Mouse (Mus musculus): ENCODE measurements around the gene Maff. TPM values are rescaled to one million over a fixed set of nuclear protein-coding genes. Genes with fewer than 3 reads are reported as not detected.
A peak's percentile ranks its signal among the peaks of the same experiment; 100 is the strongest.

Maff gene
- total RNA-seq, 4 experiments from 2014 or later, result 2.4 to 6.3 (median 4.3) TPM

- no peak for DNase-seq (ENCODE audit: low spot score in 2 of 2)
These were observed 13.5 kb downstream of the Maff start for GRCm38 (mm10) chr15:79359954-79360353.

- no peak for DNase-seq (ENCODE audit: low spot score in 2 of 2)
These were observed 13.9 kb downstream of the Maff start for GRCm38 (mm10) chr15:79360371-79360770.

DNA sequence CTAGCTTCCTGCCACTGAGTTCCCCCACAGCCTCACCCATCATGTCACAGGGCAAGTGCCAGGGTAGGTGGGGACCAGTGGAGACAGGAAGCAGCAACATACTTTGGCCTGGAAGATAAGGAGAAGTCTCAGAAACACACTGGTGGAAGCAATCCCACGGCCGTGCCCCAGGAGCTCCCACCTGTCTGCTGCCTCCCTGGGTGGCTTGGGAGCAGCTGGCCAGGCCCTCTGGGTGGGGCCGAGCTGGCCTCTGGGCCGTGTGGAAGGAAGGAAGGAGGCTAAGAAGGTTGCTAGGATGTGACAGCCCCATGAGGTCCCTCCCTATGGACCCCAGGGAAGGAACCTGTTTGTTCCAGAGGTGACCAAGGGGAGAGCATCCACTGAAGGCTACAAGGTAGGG lies 14.6 kb downstream of the Maff start:
- no peak for DNase-seq (ENCODE audit: low spot score in 2 of 2)

GRCm38 (mm10) chr15:79364120-79364519 lies 17.7 kb downstream of the Maff start:
- no peak for DNase-seq (ENCODE audit: low spot score in 2 of 2)

DNA sequence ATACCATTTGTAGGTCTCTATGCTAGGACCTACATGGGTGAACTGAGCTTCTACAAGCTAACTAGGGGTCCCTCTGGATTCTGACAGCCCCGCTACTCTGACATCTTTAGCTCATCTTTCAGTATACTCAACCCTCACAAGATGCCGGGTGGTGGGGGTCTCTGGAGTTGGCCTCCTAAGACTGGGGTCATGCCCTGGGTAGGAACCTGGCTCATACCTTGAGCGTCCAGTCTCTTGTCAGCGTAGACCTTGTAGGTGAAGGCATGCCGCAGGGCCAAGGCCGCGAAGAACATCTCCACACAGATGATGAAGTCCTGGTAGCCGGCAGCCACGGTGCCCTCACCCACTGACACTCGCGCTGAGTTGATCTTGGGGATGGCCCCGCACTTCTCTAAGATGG lies 18.6 kb downstream of the Maff start:
- no peak for DNase-seq (ENCODE audit: low spot score in 2 of 2)

- DNase-seq (ENCODE audit: low spot score in 2 of 2), result no peak
These were observed 20.0 kb downstream of the Maff start for GRCm38 (mm10) chr15:79366402-79366801.

DNA sequence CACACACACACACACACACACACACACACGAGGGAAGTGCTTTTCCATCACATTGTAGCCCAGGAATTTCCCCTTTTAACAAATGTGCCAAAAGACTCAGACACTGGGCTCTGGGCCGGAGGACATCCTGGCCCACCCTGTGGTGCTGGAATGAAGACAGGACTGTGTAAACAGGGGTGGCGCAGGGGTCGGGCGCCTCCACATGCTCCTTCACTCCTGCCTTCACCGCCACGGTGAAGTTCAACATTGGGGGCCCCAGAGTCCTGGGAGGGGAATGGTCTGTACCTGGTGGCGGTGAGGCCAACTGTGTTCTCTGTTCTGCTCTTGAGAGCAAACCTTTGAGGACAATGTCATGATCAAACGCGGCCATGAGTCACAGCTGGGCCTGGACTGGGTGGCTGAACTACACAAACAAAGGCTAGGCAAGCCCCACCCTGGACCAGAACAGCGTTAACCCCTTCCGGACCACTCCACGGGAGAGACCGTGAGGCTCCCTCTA lies 21.9 kb downstream of the Maff start:
- peak; percentile 57 to 63 for DNase-seq (ENCODE audit: low spot score in 2 of 2)

DNA sequence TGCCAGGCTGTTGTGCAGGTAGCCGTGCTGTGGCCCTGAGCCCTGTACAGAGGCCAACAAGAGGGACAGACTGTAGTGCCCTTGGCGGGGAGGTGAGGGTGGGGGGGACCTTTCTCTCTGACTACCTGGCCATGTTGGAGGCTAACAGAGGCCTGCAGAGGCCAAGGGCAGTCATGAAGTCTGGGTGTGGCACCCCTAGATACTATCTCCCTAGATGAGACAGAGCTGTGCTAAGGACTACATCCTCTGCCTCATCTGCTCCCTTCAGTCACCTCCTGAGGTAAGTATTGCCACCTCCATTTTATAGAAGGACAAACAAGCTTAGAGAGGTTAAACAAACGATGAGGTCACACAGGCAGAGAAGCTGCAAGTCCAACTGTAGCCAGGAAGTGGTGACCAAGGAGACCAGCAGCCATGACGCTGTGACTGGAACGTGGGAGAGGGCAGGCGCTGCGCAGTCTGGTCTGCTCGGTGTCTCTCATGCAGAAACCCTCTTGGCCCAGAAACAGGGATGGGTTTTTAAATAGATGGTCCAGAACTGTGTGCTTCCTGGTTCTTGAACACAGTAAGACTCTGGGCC lies 22.5 kb downstream of the Maff start:
- DNase-seq (ENCODE audit: low spot score in 2 of 2), result no peak

DNA sequence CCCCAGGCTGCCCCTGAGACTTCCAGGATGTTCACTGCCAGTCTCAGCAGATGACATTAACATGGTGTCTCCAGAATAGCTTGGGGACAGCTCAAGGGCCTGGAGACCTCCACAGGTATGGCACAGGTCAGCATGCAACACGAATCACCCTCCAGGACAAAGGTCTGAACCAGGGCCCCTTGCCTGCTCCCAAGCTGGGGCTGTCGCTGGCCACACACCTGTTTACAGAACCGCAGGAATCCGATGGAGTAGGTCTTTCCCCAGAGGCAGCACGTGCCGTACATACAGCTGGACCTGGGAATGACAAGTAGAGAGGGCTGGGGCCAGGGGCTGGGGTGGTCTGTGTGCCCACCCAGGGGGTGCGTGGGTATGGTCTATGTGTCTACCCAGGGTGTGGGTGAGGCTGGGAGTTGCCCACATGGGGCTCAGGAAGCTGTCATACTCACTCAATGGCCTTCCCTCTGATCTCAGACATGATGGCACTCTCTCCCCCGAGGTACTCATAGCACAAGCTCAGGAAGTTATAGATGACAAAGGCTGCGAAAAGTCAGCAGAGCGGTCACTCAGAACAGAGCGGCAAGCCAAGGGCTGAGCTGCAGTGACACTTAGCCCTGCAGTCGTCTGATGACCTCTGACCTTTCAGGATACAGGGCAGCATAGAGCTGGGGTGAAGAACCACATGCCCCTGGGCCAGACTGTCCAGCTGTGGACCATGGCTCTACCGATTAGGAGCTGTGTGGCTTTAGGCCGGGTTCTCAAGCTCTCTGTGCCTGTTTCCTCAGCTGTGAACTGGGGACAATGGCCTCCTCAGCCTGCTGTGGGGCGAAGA lies 23.2 kb downstream of the Maff start:
- DNase-seq (ENCODE audit: low spot score in 2 of 2), result no peak

GRCm38 (mm10) chr15:79370281-79370843 lies 23.9 kb downstream of the Maff start:
- DNase-seq (ENCODE audit: low spot score in 2 of 2), result no peak

DNA sequence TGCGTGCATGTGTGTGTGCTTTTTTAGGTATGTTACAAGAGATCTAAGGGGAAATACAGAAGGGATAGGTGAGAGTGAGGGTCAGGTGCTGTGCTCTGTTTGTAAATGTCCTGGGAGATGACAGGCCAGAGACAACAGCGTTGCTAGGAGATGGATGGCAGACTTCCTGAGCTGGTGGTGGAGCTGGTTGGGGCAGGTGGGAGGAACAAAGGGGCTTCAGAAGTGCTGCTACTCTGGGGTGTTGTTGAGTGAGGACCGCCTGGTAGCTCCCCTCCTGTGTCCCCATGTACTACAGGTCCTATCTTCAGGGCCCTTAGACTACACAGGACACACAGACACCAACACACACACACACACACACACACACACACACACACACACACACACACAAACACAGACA lies 28.3 kb downstream of the Maff start:
- no peak for DNase-seq (ENCODE audit: low spot score in 2 of 2)

GRCm38 (mm10) chr15:79377681-79378080 lies 31.3 kb downstream of the Maff start:
- peak; percentile 79 to 85 for DNase-seq (ENCODE audit: low spot score in 2 of 2)

- DNase-seq (ENCODE audit: low spot score in 2 of 2), result no peak
These were observed 32.2 kb downstream of the Maff start for GRCm38 (mm10) chr15:79378608-79379007.

GRCm38 (mm10) chr15:79379658-79380057 lies 33.2 kb downstream of the Maff start:
- no peak for DNase-seq (ENCODE audit: low spot score in 2 of 2)

GRCm38 (mm10) chr15:79380468-79381444 lies 34.3 kb downstream of the Maff start:
- peak; percentile 79 to 84 for DNase-seq (ENCODE audit: low spot score in 2 of 2)

- DNase-seq (ENCODE audit: low spot score in 2 of 2), result no peak
These were observed 35.2 kb downstream of the Maff start for GRCm38 (mm10) chr15:79381644-79382043.

- DNase-seq (ENCODE audit: low spot score in 2 of 2), result no peak
These were observed 40.7 kb downstream of the Maff start for GRCm38 (mm10) chr15:79387081-79387480.

- no peak for DNase-seq (ENCODE audit: low spot score in 2 of 2)
These were observed 41.2 kb downstream of the Maff start for GRCm38 (mm10) chr15:79387611-79388010.

DNA sequence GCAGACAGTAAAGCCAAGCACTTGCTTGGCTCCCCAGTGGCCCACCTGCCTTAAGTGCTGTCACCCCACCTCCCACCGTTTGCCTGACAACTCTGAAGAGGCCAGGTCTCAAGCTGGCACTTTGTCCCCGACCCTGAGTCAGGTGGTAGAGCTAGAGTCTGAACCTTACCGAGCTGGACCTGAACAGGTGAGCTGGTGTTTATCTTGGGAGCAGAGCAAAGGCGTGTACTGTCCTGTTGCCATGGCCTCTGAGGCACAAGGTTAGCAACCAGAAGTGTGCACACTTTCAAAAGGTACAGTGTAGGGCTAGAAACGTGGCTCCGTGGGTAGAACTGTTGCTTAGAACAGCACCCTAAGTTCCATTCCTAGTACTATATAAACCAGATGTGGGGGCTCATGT lies 41.8 kb downstream of the Maff start:
- DNase-seq (ENCODE audit: low spot score in 2 of 2), result no peak

DNA sequence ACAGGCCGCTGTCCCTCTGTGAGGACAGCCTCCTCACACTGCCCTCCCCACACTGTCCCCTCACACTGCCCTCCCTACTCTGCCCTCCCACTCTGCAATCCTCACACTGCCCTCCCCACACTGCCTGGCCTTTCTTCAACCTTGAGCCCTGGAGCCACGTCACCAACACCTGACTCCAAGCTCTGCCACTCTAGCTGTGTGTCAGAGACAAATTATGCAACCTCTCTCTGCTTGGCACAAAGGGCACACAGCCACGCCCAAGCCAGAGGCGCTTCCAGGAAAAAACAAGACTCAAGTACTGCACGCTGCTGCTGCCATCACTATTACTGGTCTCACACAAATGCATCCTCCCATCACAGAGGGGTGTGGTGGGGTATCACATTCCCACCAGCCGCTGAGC lies 44.0 kb downstream of the Maff start:
- DNase-seq (ENCODE audit: low spot score in 2 of 2), result no peak

- peak in 1 of 2 experiments; percentile 71 for DNase-seq (ENCODE audit: low spot score in 2 of 2)
These were observed 45.1 kb downstream of the Maff start for GRCm38 (mm10) chr15:79391447-79392093.
